Comparison of ENCODE assay signal across 22 mouse cellular contexts in genomic region chr1:90236640-90237039, GRCm38 (mm10). TPM values are rescaled to one million over a fixed set of nuclear protein-coding genes. Genes with fewer than 3 reads are reported as not detected.
"Had no signal": no experiment of that assay in that cellular context is flagged by ENCODE, and none has a peak within 500 bp of the region (broad histone marks: within the 10 kb centered on the region; RNA-seq: fewer than 3 reads in every experiment).

No protein-coding gene starts in this region.

- DNase-seq: lung, adult 2 months; lung, postnatal 14 days; lung, postnatal 36 days; retina, postnatal 1 day; right cerebral cortex, adult 18-20 months; right cerebral cortex, postnatal 25 days; right cerebral cortex, postnatal 4 days; spleen, adult 18-20 months; thymus, adult 18-20 months; thymus, postnatal 14 days; thymus, postnatal 36 days had no signal

- H3K9ac ChIP-seq: lung, embryonic 15.5 days; midbrain, embryonic 13.5 days; midbrain, embryonic 15.5 days; neural tube, embryonic 12.5 days had no signal

- ATAC-seq: lung, postnatal 0 days; midbrain, embryonic 13.5 days; midbrain, embryonic 15.5 days had no signal

- H3K4me2 ChIP-seq: lung, embryonic 15.5 days; midbrain, embryonic 11.5 days; midbrain, embryonic 13.5 days; midbrain, embryonic 15.5 days; neural tube, embryonic 12.5 days had no signal

- H3K27ac ChIP-seq: lung, embryonic 15.5 days; macrophage; midbrain, embryonic 13.5 days; midbrain, embryonic 15.5 days; neural tube, embryonic 12.5 days had no signal

- H3K4me1 ChIP-seq: lung, embryonic 15.5 days; megakaryocyte, embryonic 14.5 days; midbrain, embryonic 15.5 days; neural tube, embryonic 12.5 days had no signal

- H3K27me3 ChIP-seq: midbrain, embryonic 13.5 days; midbrain, embryonic 15.5 days; neural tube, embryonic 12.5 days had no signal

- H3K36me3 ChIP-seq: lung, embryonic 15.5 days; midbrain, embryonic 13.5 days; midbrain, embryonic 15.5 days; neural tube, embryonic 12.5 days had no signal

- H3K9me3 ChIP-seq: lung, embryonic 15.5 days; midbrain, embryonic 13.5 days; midbrain, embryonic 15.5 days had no signal

- H3K4me3 ChIP-seq: lung, embryonic 15.5 days; megakaryocyte, embryonic 14.5 days; midbrain, embryonic 13.5 days; midbrain, embryonic 15.5 days; neural tube, embryonic 12.5 days had no signal

RNA-seq across cellular contexts. Expression of gene Ackr3, which starts 32.9 kb away (rescaled TPM):
- total RNA-seq: megakaryocyte progenitor cell, adult 5-6 weeks; monocyte, adult 5-6 weeks; neutrophil, adult 5-6 weeks had no signal
- polyA plus RNA-seq: macrophage had no signal
